Mouse (Mus musculus) heart, adult 11 months (tissue): ENCODE data around the gene Wnt10a.

Source experiments
- DNase-seq: peaks from one replicate; pipeline ENCODE4 v3.0.0; 2022

The Wnt10a gene

DNA sequence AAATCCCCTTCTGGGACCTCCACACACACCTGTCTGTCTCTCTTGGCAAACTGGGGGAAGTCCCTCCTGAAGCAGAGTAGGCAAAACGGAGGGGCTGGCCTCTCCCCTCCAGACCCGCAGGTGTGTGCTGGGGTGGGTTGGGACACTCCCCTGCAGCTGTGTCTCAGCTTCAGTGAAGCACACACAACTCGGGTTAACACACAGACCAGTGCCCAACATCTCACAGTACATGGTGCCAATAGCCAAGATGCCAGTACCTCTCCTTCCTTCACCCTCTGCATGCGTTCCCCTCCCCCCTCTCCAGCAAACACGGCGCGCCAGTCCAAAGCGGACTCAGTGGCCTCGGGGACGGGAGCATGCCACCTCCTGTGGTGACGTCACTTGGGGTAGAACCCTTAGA is at the start of gene Wnt10a:
Gene Wnt10a, plus strand, starts transcription at position 268 of the 400 bp plus-strand sequence.
- DNase-seq: peak; percentile 88

DNA sequence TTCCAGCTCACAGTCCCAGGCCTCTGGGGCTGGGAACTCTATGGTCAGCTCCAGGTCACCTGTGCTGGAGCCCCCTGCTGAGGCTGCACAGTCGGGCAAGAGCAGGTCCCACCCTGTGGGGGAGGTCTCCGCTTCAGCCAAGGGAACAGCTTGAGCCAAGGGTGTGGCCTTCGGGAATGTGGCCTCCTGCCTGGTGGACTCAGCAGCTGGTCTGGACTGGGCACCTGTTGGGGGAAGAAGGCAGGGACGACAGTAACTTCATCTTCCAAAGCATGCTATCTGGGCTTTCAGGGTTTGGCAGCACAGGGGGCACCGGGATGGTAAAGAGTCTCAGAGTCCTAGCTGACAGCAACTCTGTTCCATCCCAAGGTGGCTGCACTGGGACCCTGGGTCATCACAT is 44.0 kb upstream of the Wnt10a start:
- DNase-seq: peak; percentile 91

DNA sequence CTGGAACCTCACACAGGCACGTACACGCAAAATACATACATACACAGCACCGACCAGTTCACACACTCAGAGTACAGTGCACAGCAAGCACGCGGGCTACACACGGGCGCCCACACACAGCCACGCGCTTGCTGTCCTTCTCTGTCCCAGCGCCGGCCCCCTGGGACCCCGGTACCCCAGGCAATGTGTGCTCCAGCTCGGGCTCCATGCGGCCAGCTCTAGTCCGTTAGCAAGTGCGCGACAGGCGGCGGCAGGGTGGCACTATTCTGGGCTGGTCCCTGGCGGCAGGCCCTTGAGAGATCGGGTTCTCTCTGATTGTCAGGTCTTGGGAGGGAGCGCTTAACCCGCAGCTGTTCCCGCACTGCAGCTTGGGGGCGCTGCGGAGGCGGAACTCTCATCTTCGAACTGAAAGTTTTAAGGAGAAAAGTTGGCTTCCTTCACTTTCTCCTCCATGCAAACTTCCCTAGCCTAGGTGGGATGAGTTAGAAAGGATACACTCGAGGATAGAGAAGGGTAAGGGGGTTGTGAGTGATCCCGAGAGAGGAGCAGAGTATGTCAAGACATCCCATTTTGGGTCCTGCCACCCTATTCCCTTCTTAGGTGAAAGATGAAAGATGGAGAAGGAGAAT is 42.6 kb upstream of the Wnt10a start, which contains the start of gene Prkag3:
Gene Prkag3, minus strand, starts transcription at position 579 of the 629 bp plus-strand sequence.
- peak; percentile 97 for DNase-seq

DNA sequence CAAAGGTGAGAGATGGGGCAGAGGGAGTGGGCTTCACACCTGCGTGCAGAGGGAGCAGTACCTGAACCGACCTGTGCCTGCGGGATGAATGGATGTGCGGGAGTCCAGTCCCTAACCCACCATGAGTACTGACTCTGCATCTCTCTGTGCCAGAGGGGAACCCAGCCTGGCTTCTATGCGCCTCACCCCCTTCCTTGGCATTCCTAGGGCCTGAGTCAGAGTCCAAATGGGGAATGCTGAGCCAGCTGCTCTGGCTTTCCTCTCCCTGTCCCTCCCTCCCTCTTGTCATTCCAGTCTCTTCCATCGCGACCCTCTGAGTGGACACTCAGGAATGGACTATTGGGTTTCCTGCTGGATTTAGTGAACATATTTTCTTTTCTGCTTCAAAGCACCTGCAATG is 42.0 kb upstream of the Wnt10a start:
- peak; percentile 97 for DNase-seq

DNA sequence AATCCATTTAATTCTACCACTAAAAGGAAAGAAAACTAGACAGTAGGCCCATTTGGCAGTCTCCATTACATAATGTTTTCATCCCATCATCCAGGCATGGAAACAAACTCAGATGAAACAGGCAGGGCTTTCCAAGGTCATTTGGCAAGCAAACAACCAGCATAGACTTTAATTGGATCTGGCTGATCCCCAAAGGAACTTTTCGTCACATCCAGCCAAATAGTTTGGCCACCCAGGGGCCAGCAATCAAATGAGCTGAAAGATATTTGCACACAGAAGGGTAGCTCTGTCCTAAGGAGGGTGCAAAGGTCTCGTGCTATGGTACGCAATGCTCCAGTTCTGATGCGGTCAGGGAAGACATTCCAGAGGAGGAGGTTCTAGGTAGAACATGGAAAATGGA is 40.6 kb upstream of the Wnt10a start:
- peak; percentile 96 for DNase-seq

DNA sequence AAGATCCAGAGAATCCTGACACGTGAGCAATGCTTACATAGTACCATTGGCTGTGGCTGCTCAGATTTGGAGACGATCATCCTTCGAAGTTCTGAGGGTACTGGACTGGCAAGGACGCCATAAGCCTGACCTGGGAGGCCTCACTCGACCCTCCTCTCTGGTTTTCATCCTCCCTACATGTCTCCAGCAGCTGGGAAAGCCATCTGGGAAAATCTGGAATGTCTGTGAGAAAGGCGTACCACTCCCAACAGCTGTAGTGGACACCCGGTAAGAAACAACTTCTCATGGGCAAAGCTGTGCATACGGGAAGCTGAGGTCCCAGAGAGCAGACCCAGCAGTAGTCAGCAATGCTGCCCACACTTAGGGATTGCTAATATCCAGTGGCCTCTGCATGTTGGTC is 39.2 kb upstream of the Wnt10a start:
- DNase-seq: peak; percentile 92

DNA sequence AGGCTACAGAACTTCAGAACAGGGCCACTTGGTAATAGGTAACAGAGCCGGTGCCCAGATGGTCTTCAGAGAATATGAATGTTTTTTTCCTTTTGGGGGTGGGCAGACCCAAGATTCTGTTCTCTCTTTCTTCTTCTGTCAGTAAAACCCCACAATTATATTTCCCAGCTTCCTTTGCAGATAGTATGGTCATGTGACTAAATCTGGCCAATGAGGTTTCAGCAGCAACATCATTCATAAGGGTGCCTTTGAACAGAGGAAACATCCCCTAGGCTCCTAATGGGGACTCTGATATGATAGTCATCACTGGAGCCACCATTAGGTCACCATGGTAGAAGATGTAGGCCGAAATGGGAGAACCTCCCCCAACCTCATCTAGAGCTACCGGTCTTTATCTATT is 38.5 kb upstream of the Wnt10a start:
- no peak for DNase-seq

DNA sequence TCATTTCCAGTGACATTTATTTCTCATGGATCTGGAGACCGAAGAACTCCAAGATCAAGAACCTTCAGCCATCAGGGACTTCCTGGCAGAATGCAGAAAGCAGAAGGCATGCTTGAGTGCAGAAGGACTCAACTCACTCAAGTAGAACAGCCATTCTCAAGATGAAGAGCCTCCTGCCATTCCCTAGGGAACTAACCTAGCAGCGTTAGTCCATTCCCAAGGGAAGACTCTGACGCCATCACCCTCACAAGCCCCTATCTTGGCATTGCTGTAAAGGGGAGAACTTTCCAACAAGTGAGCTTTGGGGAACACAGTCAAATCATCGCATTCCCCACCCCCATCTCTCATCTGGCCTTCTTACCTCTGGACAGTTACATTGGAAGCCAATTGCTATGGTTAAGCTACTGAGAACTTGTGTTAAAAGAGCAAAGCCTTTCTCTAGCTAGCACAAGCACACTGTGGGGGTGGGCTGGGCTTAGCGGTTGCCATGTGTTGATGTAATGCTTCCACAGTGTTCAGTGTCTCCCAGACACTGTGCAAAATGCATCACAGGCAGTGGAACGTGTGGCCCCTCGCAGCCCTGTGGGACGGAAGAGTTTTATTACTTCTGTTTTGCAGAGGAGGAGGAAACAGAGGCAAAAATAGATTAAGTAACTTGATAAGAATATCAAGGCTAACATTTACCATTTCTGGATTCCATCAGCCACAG is 37.9 kb upstream of the Wnt10a start:
- DNase-seq: no peak

DNA sequence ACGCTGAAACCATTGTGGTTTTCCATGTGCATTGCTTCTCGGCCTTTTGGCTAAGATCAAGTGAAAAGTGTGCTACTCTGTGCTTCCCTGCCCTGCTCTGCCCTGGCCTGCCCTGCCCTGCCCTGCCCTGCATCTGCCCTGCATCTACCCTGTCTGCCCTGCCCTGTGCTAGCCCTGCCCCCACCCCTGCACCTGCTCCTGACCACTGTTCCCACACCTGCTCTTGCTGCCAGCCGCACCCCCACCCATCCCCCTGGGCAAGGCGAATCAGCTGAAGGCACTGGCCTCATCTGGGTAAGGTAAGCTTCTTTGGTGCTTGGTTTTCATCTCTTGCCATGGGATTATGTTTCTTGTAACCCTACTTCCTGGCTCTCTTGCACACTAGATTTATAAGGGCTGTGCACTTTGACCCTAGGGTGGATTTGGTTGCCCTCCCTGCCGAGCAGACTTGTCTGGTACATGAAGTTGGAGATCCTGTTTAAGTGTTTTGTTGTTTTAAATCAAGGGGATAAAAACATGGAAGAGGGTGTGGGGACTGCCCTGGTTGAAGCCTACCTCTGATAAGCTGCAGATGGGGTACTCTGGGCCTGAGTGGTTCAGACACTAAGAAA is 37.0 kb upstream of the Wnt10a start:
- no peak for DNase-seq

DNA sequence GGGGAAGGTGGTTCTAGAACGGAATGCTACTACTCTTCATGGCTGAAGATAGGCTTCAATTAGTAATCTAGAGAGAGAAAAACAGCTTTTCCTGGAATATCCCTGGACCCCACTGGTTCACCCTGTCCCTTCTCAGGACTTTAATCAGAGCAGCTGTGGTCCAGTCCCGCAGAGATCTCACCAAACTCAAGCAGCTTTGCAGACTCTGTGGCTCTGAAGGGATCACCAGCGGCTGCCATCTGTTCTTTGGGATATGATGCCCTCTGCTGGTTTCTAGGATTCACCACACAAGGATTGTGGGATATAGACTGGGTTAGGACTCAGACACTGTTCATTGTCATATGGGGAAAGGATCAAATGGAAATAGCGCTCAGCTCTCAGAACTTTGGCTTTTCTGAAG is 31.5 kb upstream of the Wnt10a start:
- peak; percentile 98 for DNase-seq

DNA sequence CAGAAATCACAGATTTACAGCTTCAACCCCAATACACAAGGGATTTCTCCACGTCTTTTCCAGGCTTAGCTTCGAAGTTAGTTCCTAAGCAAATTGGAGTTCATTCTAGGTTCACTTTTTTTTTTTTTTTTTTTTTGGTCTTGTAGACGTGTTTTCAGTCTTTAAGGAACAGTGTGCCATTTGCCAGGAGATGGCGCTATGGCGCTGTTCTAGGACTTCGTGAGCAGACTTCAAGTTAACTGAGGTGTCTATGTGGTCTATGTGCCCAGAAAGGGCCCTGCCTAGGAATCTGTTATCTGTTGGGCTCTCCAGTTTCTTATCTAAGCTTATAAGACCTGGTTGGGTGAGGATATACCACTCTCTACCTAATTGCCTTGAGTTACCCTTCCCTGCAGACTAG is 28.2 kb upstream of the Wnt10a start:
- DNase-seq: peak; percentile 92

DNA sequence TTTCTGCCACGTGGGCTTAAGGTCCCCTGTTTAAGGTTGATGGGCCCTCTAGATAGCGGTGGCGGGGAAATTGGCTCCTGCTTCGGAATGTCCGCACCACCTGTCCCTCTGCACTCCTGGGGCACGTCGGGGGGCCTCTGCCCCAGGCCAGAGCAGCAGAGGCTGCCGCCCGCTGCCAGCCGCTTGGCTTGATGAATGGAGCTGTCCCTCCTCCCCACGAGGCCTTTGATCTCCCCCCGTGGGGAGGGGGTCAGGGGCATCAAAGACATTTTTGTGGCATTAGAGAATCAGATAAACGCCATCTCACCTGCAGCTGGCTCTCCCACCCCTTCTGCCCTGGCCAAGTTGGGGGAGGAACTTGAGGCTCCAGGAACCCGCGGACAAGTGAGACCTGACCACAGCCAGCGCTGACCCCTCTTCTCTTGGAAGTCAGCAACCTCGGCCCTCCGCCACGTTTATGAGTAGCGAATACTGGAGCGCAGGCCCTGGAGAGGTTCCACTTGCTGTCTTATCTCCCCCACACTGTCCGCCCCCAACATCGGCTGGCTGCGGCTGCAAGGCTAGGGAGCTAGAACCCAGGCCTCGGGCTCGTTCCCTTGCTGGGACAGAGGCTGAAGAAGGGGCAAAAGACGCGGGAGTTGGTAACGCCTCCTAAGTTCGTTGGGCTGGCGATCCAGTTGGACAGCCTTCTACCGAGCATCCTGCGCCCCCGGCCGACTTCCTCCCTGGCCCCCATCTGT is 20.4 kb upstream of the Wnt10a start:
- peak; percentile 90 for DNase-seq

DNA sequence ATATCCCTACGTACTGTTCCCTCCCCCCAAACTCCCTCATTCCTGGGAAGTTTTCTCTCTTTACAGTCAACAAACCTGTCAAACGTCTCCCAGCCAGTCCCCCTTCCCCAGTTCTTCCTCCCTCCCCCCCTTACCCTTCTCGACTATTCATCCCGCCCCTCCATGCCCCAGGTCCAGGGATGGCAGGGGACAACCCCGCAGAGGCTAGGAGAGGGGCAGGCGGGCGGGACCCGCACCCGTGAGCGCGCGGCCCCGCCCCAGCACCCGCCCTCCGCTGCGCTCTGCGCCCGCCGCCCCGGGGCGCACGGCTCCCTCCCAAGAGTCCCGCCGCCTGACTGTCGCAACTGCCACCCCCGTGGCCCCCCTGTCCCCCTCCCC is 19.9 kb upstream of the Wnt10a start:
- peak; percentile 90 for DNase-seq

DNA sequence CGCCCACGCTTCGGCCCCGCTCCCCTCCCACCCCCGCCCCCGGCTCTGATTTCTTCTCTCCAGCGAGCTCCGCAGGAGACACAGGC is 19.6 kb upstream of the Wnt10a start, which contains the start of gene Wnt6:
Gene Wnt6, plus strand, starts transcription at position 48 of the 86 bp plus-strand sequence.
- DNase-seq: no peak

DNA sequence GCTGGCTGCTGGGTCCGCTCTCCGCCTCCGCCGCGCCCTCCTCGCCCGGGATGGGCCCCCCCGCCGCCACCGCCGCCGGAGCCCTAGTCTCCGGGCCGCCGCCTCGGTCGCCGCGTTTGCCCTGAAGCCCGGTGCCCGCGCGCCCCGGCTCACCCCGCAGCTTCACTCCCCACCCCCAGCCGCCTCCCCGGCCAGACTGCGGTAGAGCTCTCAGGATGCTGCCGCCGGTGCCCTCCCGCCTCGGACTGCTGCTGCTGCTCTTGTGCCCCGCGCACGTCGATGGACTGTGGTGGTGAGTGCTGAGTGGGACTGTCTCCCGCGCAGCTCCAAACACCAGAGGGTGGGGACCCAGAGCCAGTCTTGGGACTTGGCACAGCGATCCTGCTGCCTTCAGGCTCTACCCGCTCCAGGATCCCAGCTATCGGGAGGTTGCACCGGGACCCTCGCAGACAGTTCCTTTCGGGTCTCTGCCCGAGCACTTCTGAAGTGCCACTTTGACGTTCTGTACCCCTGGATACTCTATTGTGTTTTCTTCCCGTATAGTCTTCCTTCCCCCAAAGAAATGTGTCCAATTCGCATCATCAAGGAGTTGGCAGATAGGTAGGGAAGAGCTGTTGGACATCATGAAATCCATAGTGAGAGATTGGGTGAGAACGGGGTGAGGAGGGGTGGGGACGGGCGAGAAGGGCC is 19.2 kb upstream of the Wnt10a start:
- peak; percentile 95 for DNase-seq

DNA sequence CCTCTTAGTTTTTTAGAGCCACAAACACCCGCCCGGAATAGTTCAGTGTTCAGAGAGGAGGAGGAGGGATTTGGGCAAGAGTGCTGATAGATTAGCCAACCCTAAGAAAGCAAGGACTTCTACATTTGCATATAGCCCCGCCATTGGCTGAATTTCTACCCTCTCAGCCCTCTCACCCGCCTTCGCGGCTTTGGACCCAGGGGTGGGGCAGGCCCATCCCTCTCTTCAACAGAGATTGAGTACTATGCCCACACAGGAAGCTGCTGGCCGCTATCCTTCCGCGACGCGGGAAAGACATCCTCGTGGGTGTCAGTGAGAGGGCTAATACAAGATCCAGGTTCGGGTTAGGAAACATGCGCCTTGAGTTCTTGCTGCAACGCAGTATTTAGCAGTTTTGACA is 18.2 kb upstream of the Wnt10a start:
- DNase-seq: peak; percentile 99

DNA sequence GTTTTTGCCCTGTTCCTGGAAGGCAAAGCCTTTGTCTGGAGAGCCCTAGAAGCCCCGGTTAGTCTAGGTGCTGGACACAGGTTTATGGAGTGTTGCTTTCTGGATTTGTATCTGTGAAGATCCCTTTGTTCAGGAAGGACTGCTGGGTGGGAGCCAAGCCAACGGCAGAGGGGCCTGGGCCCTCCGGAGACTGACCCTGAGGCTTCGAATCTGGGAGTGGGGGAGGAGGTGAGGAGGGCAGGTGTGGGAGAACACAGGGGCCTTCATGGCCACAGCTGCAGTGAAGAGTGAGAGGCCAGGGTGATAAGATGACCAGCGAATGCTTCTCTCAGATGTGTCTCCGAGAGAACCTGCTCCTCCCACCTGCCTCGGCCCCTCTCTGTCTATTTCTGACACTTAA is 17.3 kb upstream of the Wnt10a start:
- DNase-seq: peak; percentile 90

DNA sequence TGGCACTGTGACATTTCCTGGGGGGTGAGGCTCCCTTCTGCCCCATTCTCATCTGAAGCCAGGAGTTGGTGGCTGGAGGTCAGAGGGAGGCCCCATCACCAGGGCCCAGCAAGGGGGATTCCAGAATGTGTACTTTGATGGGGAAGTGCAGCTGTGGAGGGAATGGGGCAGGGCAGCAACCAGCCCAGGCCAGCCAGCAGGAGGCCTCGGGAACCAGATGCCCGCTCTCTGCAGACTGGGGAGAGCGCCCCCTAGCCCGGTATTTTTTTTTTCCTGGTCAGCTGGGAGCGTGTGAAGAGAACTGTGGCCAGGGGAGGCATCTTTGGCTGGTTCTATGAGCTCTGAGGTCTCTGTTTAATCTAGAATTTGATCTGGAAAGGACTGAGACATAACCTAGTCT is 15.5 kb upstream of the Wnt10a start:
- DNase-seq: peak; percentile 91

DNA sequence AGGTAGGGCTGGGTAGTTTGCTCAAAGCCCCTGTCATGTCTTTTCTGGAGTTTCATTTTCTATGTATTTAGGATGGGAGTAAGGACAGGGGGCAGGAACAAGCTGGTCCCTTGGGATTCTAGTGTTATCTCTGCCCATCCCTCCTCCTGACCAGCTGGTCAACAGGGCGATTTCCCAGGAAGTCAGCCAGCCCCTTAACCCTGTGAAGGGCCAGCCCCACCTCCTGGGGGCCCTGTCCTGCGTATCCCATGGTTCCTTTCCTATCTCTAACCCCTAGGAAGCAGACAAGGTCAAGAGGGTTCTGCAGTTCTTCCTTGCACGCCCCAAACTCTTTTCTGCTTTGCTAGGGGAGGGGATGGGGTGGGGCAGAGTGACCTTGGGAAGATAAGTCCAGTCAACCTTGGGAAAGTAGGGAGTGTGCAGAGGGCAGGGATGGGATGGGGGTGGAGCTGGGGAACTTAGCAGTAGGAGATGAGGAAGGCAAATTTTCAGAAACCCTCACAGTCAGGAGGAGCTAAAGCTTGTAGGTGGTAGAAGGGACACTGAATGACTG is 12.3 kb upstream of the Wnt10a start:
- DNase-seq: no peak

DNA sequence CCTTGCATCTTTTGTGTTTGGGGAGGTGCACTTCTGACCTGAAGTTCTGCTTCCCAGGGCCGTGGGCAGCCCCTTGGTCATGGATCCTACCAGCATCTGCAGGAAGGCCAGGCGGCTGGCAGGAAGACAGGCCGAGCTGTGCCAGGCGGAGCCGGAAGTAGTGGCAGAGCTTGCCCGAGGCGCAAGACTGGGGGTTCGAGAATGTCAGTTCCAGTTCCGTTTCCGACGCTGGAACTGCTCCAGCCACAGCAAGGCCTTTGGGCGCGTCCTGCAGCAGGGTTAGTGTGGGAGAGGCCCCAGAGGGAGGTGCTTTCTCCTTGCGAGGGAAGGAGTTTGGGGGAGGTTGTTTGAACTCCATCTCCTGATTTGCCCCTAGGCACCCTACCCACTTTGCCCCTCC is 9.3 kb upstream of the Wnt10a start:
- DNase-seq: no peak

DNA sequence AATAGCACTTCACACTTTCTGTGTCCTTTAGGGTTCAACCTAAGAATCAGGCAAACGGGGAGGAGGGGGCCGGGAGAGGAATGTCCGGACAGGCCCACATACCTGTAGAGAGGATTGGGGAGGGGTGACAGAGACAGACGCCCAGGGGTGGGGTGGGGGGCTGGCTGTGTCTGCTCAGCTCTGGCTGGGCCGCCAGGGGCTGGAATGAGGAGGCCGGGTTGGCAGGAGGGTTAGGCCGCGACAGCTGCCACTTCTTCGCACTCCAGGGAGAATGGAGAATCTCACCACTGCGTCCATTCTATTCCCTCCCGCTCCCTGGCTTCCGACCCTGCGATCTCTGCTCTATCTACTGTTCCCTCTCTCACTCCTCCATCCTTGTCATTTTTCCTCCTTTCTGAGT is 7.8 kb upstream of the Wnt10a start:
- no peak for DNase-seq

DNA sequence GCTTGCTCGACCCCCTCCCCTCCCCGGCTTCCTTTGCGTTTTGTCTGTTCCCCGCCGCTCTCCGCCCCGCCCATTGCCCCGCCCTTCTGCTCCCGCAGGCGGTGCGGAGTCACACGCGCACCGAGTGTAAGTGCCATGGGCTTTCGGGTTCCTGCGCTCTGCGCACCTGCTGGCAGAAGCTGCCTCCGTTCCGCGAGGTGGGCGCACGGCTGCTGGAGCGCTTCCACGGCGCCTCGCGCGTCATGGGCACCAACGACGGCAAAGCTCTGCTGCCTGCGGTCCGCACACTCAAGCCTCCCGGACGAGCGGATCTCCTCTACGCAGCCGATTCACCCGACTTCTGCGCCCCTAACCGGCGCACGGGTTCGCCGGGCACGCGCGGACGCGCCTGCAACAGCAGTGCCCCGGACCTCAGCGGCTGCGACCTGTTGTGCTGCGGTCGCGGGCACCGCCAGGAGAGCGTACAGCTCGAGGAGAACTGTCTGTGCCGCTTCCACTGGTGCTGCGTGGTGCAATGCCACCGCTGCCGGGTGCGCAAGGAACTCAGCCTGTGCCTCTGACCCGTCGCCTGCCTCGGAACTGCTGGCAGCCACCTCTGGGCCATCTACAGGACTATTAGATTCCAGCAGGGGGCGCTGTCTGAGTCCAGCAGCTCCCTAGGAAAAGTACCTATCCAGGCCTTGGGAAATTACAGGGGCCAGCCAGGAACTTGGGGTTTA is 7.1 kb upstream of the Wnt10a start:
- peak; percentile 93 for DNase-seq

DNA sequence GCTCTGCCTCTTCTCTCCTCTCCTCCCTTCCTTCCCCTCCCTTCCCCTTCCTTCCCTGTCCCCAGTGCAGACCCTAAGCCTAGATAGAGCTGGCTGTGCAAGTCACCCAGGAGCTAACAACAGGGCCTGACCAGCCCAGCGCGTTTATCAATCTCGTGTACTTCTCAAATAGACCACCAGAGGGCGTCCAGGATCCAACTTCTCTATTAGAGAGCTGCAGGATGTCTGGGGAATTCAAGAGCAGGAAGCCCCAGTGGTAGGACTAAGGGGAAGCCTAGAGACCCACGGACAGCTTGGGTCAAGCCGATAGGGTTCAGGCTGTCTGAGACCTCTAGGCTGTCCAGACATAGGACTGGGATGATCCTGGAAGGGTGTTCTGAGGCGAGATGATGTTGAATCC is 3.5 kb upstream of the Wnt10a start:
- DNase-seq: peak; percentile 95
